Mouse (Mus musculus): Measurements from ENCODE around the gene Hmga1b. TPM values are rescaled to one million over a fixed set of nuclear protein-coding genes. Genes with fewer than 3 reads are reported as not detected.

Hmga1b gene
- polyA plus RNA-seq, 1 experiment from 2014 or later: 2.6 TPM

DNA sequence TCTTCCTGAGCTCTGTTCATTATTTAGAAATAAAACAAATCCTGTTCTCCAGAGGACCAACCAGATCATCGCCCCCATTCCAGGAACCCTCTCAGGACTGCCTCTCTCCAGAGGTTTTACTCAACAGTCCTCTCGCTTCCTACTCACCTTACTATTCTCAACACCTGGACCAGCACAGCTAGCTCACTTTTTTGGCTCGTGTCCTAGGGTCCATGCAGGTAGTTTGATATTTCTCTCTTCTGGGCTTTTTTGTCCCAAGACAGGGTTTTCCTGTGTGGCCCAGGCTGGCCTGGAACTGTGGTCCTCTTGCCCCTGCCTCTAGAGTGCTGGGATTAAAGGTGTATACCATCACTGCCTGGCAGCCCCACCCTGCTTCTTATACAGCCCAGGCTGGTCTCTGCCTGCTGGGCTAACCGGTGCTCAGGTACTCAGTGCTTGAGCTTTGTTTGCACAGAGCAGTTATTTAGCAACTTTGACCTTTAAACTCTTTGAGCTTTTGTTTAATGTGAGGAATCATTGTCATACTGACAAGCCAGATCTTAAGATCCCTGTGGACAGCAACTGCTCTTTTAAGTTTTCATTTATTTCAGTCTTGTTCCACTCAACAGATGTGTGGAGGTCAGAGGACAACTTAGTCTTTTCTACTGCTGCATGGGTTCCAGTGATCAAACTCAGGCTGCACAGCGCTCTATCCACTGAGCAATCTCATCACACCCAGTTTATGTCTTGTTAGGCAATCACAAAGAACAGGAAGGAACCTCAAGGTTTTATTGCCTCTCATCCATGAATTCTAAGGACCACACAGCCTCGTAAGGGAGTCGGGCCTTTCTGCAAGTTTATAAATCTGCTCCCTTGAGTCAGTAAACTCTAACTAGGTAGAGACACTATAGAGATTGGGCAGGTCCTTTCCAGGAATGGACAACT lies 43.0 kb downstream of the Hmga1b start:
- no peak for ATAC-seq (ENCODE audit: insufficient read depth)
- WGBS (ENCODE audit: insufficient replicate concordance): 74% methylated on average over 7 of the region's 7 CpGs
- Histone ChIP-seq H3K27me3 (no peaks in the 10 kb centered on the region), H3K4me1 (replicated peaks) (peaks cover 4% of the 10 kb centered on the region; the same call in 1 of the 2 replicates), H3K27ac (replicated peaks) (no peak overlapping the region), H3K4me3 (replicated peaks) (no peak overlapping the region), H3K9me3 (replicated peaks) (no peaks in the 10 kb centered on the region), H3K36me3 (replicated peaks) (peaks cover 43% of the 10 kb centered on the region), H3K9ac (no peak overlapping the region), H3K4me2 (no peak overlapping the region)

DNA sequence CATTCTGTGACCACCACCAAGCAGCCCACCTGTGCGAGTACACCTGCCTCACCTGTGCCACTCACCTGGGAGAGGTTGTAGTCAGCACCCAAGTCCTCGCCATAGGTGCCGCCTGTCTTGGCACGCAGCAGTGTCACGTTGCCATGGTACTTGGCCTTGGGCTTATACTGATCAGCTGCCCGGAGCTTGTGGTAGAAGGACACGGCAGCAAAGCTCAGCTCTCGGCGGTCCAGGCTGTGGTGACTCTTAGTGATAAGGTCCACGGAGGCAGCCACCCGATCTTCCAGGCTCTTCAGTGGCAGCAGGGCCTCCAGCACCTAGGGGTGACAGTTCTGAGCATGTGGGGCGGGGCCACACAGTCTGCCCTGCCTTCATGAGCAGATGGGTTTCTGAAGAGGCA lies 45.4 kb downstream of the Hmga1b start:
- no peak for ATAC-seq (ENCODE audit: insufficient read depth)
- H3K36me3 ChIP-seq (replicated peaks): peaks cover 67% of the 10 kb centered on the region
- WGBS (ENCODE audit: insufficient replicate concordance): 72% methylated on average over 12 of the region's 12 CpGs

DNA sequence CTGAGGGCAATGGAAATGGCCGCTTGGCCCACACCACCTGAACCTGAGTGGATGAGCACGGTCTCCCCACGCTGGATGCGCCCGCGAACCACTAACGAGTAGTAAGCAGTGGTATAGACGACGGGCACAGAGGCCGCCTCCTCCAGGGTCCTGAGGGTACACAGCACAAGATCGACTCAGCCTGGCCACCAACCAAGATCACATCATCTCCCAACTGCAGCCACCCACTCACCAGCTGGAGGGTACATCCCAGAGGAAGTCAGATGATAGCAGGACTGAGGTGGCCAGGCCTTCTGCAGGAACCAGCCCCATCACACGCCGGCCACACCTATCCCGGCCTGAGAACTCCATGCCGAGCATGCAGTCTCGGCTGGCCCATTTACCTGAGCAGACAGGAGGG lies 49.5 kb downstream of the Hmga1b start:
- H3K4me2 ChIP-seq: no peak overlapping the region
- peaks cover 100% of the 10 kb centered on the region for H3K36me3 ChIP-seq (replicated peaks)
- H3K9ac ChIP-seq: no peak overlapping the region
- ATAC-seq (ENCODE audit: insufficient read depth): no peak
- no peaks in the 10 kb centered on the region for H3K9me3 ChIP-seq (replicated peaks)
- H3K27ac ChIP-seq (replicated peaks): no peak overlapping the region
- no peaks in the 10 kb centered on the region for H3K4me1 ChIP-seq (replicated peaks)
- H3K4me3 ChIP-seq (replicated peaks): no peak overlapping the region
- 85% methylated on average over 16 of the region's 16 CpGs for WGBS (ENCODE audit: insufficient replicate concordance)
- no peaks in the 10 kb centered on the region for H3K27me3 ChIP-seq

More for the DNA sequence above, 45.4 kb downstream of the Hmga1b start:
- Histone ChIP-seq H3K9ac (no peak overlapping the region), H3K4me3 (replicated peaks) (no peak overlapping the region), H3K9me3 (replicated peaks) (no peaks in the 10 kb centered on the region), H3K4me2 (no peak overlapping the region), H3K27me3 (no peaks in the 10 kb centered on the region), H3K4me1 (replicated peaks) (peaks cover 4% of the 10 kb centered on the region; the same call in 1 of the 2 replicates), H3K27ac (replicated peaks) (no peak overlapping the region)

Other genes with a start within 250 kb of the Hmga1b start
- 16.9 and 20.5 TPM in 2 replicates for gene Gcgr, start 232.1 kb upstream of the Hmga1b start, polyA plus RNA-seq (2015; fragmentation: Nextera tagmentation; extraction: Ambion mirVana)
- 41.8 and 47.6 TPM in 2 replicates for gene Mcrip1, start 213.1 kb upstream of the Hmga1b start, polyA plus RNA-seq (2015; fragmentation: Nextera tagmentation; extraction: Ambion mirVana)
- gene Ppp1r27, start 211.7 kb upstream of the Hmga1b start, polyA plus RNA-seq (2015; fragmentation: Nextera tagmentation; extraction: Ambion mirVana): 0.36 and 0.38 TPM in 2 replicates
- gene P4hb, start 189.5 kb upstream of the Hmga1b start, polyA plus RNA-seq (2015; fragmentation: Nextera tagmentation; extraction: Ambion mirVana): 635 and 803 TPM in 2 replicates
- gene Arhgdia, start 181.2 kb upstream of the Hmga1b start, polyA plus RNA-seq (2015; fragmentation: Nextera tagmentation; extraction: Ambion mirVana): 222 and 238 TPM in 2 replicates
- gene Alyref, start 164.4 kb upstream of the Hmga1b start, polyA plus RNA-seq (2015; fragmentation: Nextera tagmentation; extraction: Ambion mirVana): 253 and 277 TPM in 2 replicates
- gene Anapc11, start 164.4 kb upstream of the Hmga1b start, polyA plus RNA-seq (2015; fragmentation: Nextera tagmentation; extraction: Ambion mirVana): 76.2 and 79.0 TPM in 2 replicates
- gene Npb, start 154.3 kb upstream of the Hmga1b start, polyA plus RNA-seq (2015; fragmentation: Nextera tagmentation; extraction: Ambion mirVana): 14.7 and 15.8 TPM in 2 replicates
- 138 and 165 TPM in 2 replicates for gene Pcyt2, start 144.9 kb upstream of the Hmga1b start, polyA plus RNA-seq (2015; fragmentation: Nextera tagmentation; extraction: Ambion mirVana)
- gene Sirt7, start 137.6 kb upstream of the Hmga1b start, polyA plus RNA-seq (2015; fragmentation: Nextera tagmentation; extraction: Ambion mirVana): 32.3 and 36.9 TPM in 2 replicates
- 37.6 and 42.3 TPM in 2 replicates for gene Mafg, start 129.2 kb upstream of the Hmga1b start, polyA plus RNA-seq (2015; fragmentation: Nextera tagmentation; extraction: Ambion mirVana)
- gene Pycr1, start 119.0 kb upstream of the Hmga1b start, polyA plus RNA-seq (2015; fragmentation: Nextera tagmentation; extraction: Ambion mirVana): 5.1 and 5.7 TPM in 2 replicates
- gene Myadml2, start 114.6 kb upstream of the Hmga1b start, polyA plus RNA-seq (2015; fragmentation: Nextera tagmentation; extraction: Ambion mirVana): 0.29 and 1.0 TPM in 2 replicates
- 0.33 and 0.40 TPM in 2 replicates for gene Notum, start 101.6 kb upstream of the Hmga1b start, polyA plus RNA-seq (2015; fragmentation: Nextera tagmentation; extraction: Ambion mirVana)
- gene Aspscr1, start 89.8 kb upstream of the Hmga1b start, polyA plus RNA-seq (2015; fragmentation: Nextera tagmentation; extraction: Ambion mirVana): 45.1 and 47.9 TPM in 2 replicates
- gene Cenpx, start 49.1 kb upstream of the Hmga1b start, polyA plus RNA-seq (2015; fragmentation: Nextera tagmentation; extraction: Ambion mirVana): 80.9 and 88.4 TPM in 2 replicates
- 9.7 and 11.5 TPM in 2 replicates for gene Lrrc45, start 48.9 kb upstream of the Hmga1b start, polyA plus RNA-seq (2015; fragmentation: Nextera tagmentation; extraction: Ambion mirVana)
- 0.96 and 1.5 TPM in 2 replicates for gene Rac3, start 41.3 kb upstream of the Hmga1b start, polyA plus RNA-seq (2015; fragmentation: Nextera tagmentation; extraction: Ambion mirVana)
- 20.2 and 24.6 TPM in 2 replicates for gene Dcxr, start 35.5 kb upstream of the Hmga1b start, polyA plus RNA-seq (2015; fragmentation: Nextera tagmentation; extraction: Ambion mirVana)
- gene Cbr2, start 30.7 kb upstream of the Hmga1b start, polyA plus RNA-seq (2015; fragmentation: Nextera tagmentation; extraction: Ambion mirVana): 0.37 TPM in 1 of 2 replicates, not detected in the other
- 11.5 and 12.0 TPM in 2 replicates for gene Rfng, start 21.4 kb downstream of the Hmga1b start, polyA plus RNA-seq (2015; fragmentation: Nextera tagmentation; extraction: Ambion mirVana)
- gene Gps1, start 21.5 kb downstream of the Hmga1b start, polyA plus RNA-seq (2015; fragmentation: Nextera tagmentation; extraction: Ambion mirVana): 72.0 and 77.3 TPM in 2 replicates
- 58.3 and 61.3 TPM in 2 replicates for gene Dus1l, start 33.6 kb downstream of the Hmga1b start, polyA plus RNA-seq (2015; fragmentation: Nextera tagmentation; extraction: Ambion mirVana)
- gene Fasn, start 61.8 kb downstream of the Hmga1b start, polyA plus RNA-seq (2015; fragmentation: Nextera tagmentation; extraction: Ambion mirVana): 20.1 and 24.9 TPM in 2 replicates
- gene Ccdc57, start 170.1 kb downstream of the Hmga1b start, polyA plus RNA-seq (2015; fragmentation: Nextera tagmentation; extraction: Ambion mirVana): 1.8 TPM in 2 replicates
- 73.5 and 82.2 TPM in 2 replicates for gene Slc16a3, start 185.7 kb downstream of the Hmga1b start, polyA plus RNA-seq (2015; fragmentation: Nextera tagmentation; extraction: Ambion mirVana)
- gene Csnk1d, start 228.5 kb downstream of the Hmga1b start, polyA plus RNA-seq (2015; fragmentation: Nextera tagmentation; extraction: Ambion mirVana): 36.1 and 38.5 TPM in 2 replicates